Mouse (Mus musculus) CH12.LX (cell line): Measurements from ENCODE around the gene Wdr86. TPM values are rescaled to one million over a fixed set of nuclear protein-coding genes. Genes with fewer than 3 reads are reported as not detected.

Experiments
- DNase-seq: peaks from one replicate; pipeline ENCODE4 v3.0.0-alpha.2; 2013; ENCODE audit errors: extremely low read depth
- H3K27ac ChIP-seq: 2 replicates; pipeline ENCODE4 v1.5.1; 2012; ENCODE audit warnings: low read depth, mild to moderate bottlenecking, control low read depth, moderate library complexity; ENCODE audit not compliant: insufficient read depth
- H3K27me3 ChIP-seq: replicated peaks from 2 replicates; pipeline ENCODE3; 2012; ENCODE audit warnings: inconsistent platforms
- H3K36me3 ChIP-seq, 2 experiments: replicated peaks in 1 of 2; 2 replicates each; pipeline versions ENCODE3 to v1.6.1; 2012; ENCODE audit warnings: inconsistent platforms in 1 of 2, low read length in 1 of 2, mild to moderate bottlenecking in 1 of 2, mixed read lengths in 1 of 2, moderate library complexity in 1 of 2; ENCODE audit not compliant: control insufficient read depth in 1 of 2, insufficient read depth in 1 of 2
- H3K4me1 ChIP-seq, 2 experiments: 2 replicates each; pipeline ENCODE4 v1.6.1; 2012; ENCODE audit warnings: inconsistent platforms in 1 of 2, moderate library complexity in 1 of 2; ENCODE audit not compliant: insufficient read depth in 2 of 2, control insufficient read depth in 1 of 2
- H3K4me2 ChIP-seq: 2 replicates; pipeline ENCODE4 v1.6.1; 2012; ENCODE audit warnings: low read depth, mild to moderate bottlenecking, control low read depth; ENCODE audit not compliant: poor library complexity, insufficient read depth, severe bottlenecking
- H3K4me3 ChIP-seq, 3 experiments: fragments of 150-350 bp in 1 of 3; sonication (generic) in 1 of 3; replicated peaks in 1 of 3; 2 replicates each; pipeline versions ENCODE3 to v1.5.1; 2011 to 2012; ENCODE audit warnings: low read depth in 2 of 3, low read length in 2 of 3, mild to moderate bottlenecking in 2 of 3, moderate library complexity in 2 of 3, control low read depth in 1 of 3, improper control_type of control experiment in 1 of 3, inconsistent platforms in 1 of 3, mixed read lengths in 1 of 3; ENCODE audit not compliant: poor library complexity in 1 of 3
- H3K79me2 ChIP-seq: replicated peaks from 2 replicates; pipeline ENCODE4 v1.6.1; 2012; ENCODE audit warnings: mild to moderate bottlenecking, moderate library complexity; ENCODE audit not compliant: control insufficient read depth, poor library complexity, insufficient read depth, severe bottlenecking; ENCODE audit errors: extremely low read depth
- H3K9ac ChIP-seq: 2 replicates; pipeline ENCODE4 v1.6.1; 2012; ENCODE audit warnings: low read depth, mild to moderate bottlenecking, control low read depth, moderate library complexity; ENCODE audit not compliant: insufficient read depth
- H3K9me3 ChIP-seq: replicated peaks from 2 replicates; pipeline ENCODE3; 2012; ENCODE audit warnings: low read length, inconsistent platforms, mixed read lengths
- CHD1 ChIP-seq: IDR thresholded peaks from 2 replicates; pipeline ENCODE4 v1.6.1; 2012; ENCODE audit warnings: low read depth, low read length, improper control_type of control experiment, inconsistent platforms
- EP300 ChIP-seq: IDR thresholded peaks from 2 replicates; pipeline ENCODE4 v1.6.1; 2011; ENCODE audit warnings: low read length, improper control_type of control experiment
- GABPA ChIP-seq: IDR thresholded peaks from 2 replicates; pipeline ENCODE4 v1.6.1; 2012; ENCODE audit warnings: low read depth, low read length, improper control_type of control experiment, inconsistent platforms; ENCODE audit not compliant: insufficient replicate concordance
- IRF4 ChIP-seq: IDR thresholded peaks from 2 replicates; pipeline ENCODE4 v1.6.1; 2014; ENCODE audit warnings: low read depth, mild to moderate bottlenecking, inconsistent platforms, low read length, improper control_type of control experiment
- JUN ChIP-seq: IDR thresholded peaks from 2 replicates; pipeline ENCODE4 v1.6.1; 2011; ENCODE audit warnings: low read depth, mild to moderate bottlenecking, low read length, improper control_type of control experiment, moderate library complexity; ENCODE audit not compliant: insufficient read depth
- JUND ChIP-seq: conservative IDR thresholded peaks from 2 replicates; pipeline ENCODE4 v1.6.1; 2011; ENCODE audit warnings: low read depth, low read length, improper control_type of control experiment
- KAT2A ChIP-seq: IDR thresholded peaks from 2 replicates; pipeline ENCODE4 v1.6.1; 2012; ENCODE audit warnings: low read length, improper control_type of control experiment, inconsistent platforms; ENCODE audit not compliant: insufficient replicate concordance
- MAX ChIP-seq: IDR thresholded peaks from 2 replicates; pipeline ENCODE4 v1.6.1; 2011; ENCODE audit warnings: low read length, improper control_type of control experiment
- MAZ ChIP-seq: IDR thresholded peaks from 2 replicates; pipeline ENCODE4 v1.6.1; 2012; ENCODE audit warnings: low read depth, mild to moderate bottlenecking, inconsistent platforms, low read length, improper control_type of control experiment, moderate library complexity
- MYC ChIP-seq: IDR thresholded peaks from 2 replicates; pipeline ENCODE4 v1.6.1; 2011; ENCODE audit warnings: low read depth, mild to moderate bottlenecking, improper control_type of control experiment, low read length
- NRF1 ChIP-seq: IDR thresholded peaks from 2 replicates; pipeline ENCODE4 v1.6.1; 2014; ENCODE audit warnings: low read depth, mild to moderate bottlenecking, inconsistent platforms, low read length, improper control_type of control experiment, moderate library complexity
- PAX5 ChIP-seq: IDR thresholded peaks from 2 replicates; pipeline ENCODE4 v1.6.1; 2012; ENCODE audit warnings: low read length, inconsistent platforms, mixed read lengths
- POLR2A ChIP-seq: IDR thresholded peaks from 2 replicates; pipeline ENCODE4 v1.6.1; 2011; ENCODE audit warnings: low read depth, mild to moderate bottlenecking, improper control_type of control experiment, low read length
- SIN3A ChIP-seq: IDR thresholded peaks from 2 replicates; pipeline ENCODE4 v1.6.1; 2012; ENCODE audit warnings: low read length, improper control_type of control experiment, inconsistent platforms
- SMC3 ChIP-seq: IDR thresholded peaks from 2 replicates; pipeline ENCODE4 v1.6.1; 2011; ENCODE audit warnings: low read depth, low read length, improper control_type of control experiment
- TBP ChIP-seq: conservative IDR thresholded peaks from 2 replicates; pipeline ENCODE4 v1.6.1; 2011; ENCODE audit warnings: low read depth, low read length, improper control_type of control experiment
- UBTF ChIP-seq: IDR thresholded peaks from 2 replicates; pipeline ENCODE4 v1.6.1; 2012; ENCODE audit warnings: low read depth, mild to moderate bottlenecking, inconsistent platforms, low read length, improper control_type of control experiment, moderate library complexity
- USF2 ChIP-seq: conservative IDR thresholded peaks from 2 replicates; pipeline ENCODE4 v1.6.1; 2011; ENCODE audit warnings: low read depth, low read length, improper control_type of control experiment
- ZMIZ1 ChIP-seq: IDR thresholded peaks from 2 replicates; pipeline ENCODE4 v1.6.1; 2012; ENCODE audit warnings: low read depth, mild to moderate bottlenecking, inconsistent platforms, low read length, improper control_type of control experiment
- dilution Hi-C: fragments of 300-500 bp; cut with MboI; formaldehyde crosslinking; loops from 2 replicates; pipeline ENCODE4 v1.14.3; 2020; ENCODE audit warnings: low sequenced_read_pairs; ENCODE audit not compliant: extremely low pct_unique_long_range_greater_than_20kb, extremely low pct_ligation_motif_present
- in situ Hi-C: fragments of 300-500 bp; cut with MboI; formaldehyde crosslinking; loops from 3 replicates; pipeline ENCODE4 v1.14.3; 2019; ENCODE audit warnings: low sequenced_read_pairs, low pct_ligation_motif_present, low pct_unique_long_range_greater_than_20kb, mixed read lengths
- polyA plus RNA-seq: library from polyadenylated mRNA; unstranded; fragments of >175 nt; gene quantifications from 2 replicates; pipeline ENCODE4 v1.2.1, GENCODE M21; 2012; ENCODE audit warnings: low read depth; ENCODE audit not compliant: insufficient read length
- total RNA-seq, 2 experiments: library from RNA; depleted of rRNA; stranded (reverse); fragments of 300-350 nt in 1 of 2; fragments of >200 nt in 1 of 2; gene quantifications; 2 replicates each; pipeline ENCODE4 v1.2.3; 2012 to 2014

Wdr86 gene
- total and polyA plus RNA-seq, 3 experiments: 0.08 to 0.16 TPM; not detected in 1

DNA sequence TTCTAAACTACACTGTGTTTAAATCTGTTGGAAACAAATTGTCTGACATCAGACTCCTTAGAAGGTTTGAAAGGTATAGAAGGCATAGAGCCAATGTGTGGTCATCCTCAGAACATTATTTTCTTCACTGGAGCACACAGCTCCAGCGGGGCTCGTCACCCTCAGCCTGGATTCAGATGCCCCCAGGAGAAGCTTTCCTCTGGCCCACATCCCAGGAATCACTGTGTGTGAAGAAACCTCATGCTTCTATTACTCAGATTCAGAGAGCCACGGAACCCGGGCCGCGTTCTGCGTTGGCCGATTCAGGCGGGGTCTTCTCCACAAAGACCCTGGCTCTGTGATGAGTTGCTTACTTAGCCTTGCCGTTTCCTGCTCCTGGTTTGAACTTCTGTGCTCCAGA, 13.4 kb upstream of the Wdr86 start:
- peaks cover 0 to 3% of the 10 kb centered on the region in 2 experiments; a peak in 3 of 4 replicates for H3K4me1 ChIP-seq
- no peak overlapping the region for H3K4me3 ChIP-seq
- peaks cover 2% of the 10 kb centered on the region for H3K27me3 ChIP-seq
- TF ChIP-seq UBTF: no peak
- no peak for TF ChIP-seq NRF1
- no peak for TF ChIP-seq GABPA
- no peak for TF ChIP-seq IRF4
- no peak for TF ChIP-seq USF2
- TF ChIP-seq JUN: no peak
- no peak for TF ChIP-seq TBP
- no peak for TF ChIP-seq POLR2A
- no peak for TF ChIP-seq EP300
- TF ChIP-seq MYC: no peak
- no peak for TF ChIP-seq JUND
- no peak for TF ChIP-seq SMC3
- TF ChIP-seq ZMIZ1: no peak
- TF ChIP-seq KAT2A: no peak
- no peak for TF ChIP-seq MAZ
- TF ChIP-seq PAX5: no peak
- no peak overlapping the region for H3K27ac ChIP-seq
- no peaks in the 10 kb centered on the region for H3K36me3 ChIP-seq
- no peak for DNase-seq
- H3K9ac ChIP-seq: no peak overlapping the region
- no peaks in the 10 kb centered on the region for H3K9me3 ChIP-seq
- no peaks in the 10 kb centered on the region for H3K79me2 ChIP-seq
- H3K4me2 ChIP-seq: no peak overlapping the region
- dilution Hi-C loops: no loop called here
- in situ Hi-C loops: no loop called here

DNA sequence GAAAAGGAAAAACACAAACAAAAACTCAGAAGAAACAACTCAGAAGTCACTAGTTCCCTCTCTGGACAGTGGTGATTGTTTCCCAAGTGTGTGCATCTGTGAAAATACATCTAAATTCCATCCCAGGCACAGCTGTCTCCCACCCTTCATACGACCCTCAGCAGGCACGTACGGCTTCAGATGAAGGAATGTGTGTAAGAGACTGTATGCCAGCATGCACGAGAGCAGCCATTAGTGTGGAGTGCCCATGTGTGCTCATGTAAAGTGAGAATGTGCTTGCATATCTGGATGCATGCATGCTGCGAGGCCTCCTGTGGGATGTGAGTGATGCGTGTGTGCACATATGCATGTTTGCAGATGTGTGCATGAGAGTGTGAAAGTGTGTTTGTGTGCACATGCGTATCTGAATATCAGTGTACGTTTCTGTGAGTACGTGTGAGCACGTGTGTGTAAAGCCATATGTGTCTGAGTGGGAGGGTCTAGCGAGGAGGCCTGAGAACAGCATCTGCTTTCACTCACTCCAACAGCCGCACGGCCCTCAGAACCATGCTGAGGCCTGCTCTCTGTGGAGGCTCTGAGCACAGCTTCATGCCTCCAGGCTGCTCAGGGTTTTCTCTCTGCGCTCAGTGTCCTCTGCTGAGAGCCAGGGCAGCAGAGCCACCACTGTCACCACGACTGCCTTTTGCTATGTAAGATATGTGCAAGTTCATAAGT, 10.8 kb upstream of the Wdr86 start:
- no peak for DNase-seq
- TF ChIP-seq MAX (no peak), SIN3A (no peak), CHD1 (no peak), MYC (no peak), TBP (no peak)
- Histone ChIP-seq H3K4me3 (no peak overlapping the region), H3K4me2 (no peak overlapping the region), H3K9me3 (no peaks in the 10 kb centered on the region), H3K36me3 (no peaks in the 10 kb centered on the region), H3K4me1 (no peaks in the 10 kb centered on the region; a peak in 1 of 4 replicates), H3K9ac (no peak overlapping the region), H3K79me2 (no peaks in the 10 kb centered on the region), H3K27ac (no peak overlapping the region), H3K27me3 (peaks cover 2% of the 10 kb centered on the region)
- dilution Hi-C loops: no loop called here
- in situ Hi-C loops: no loop called here
